Mouse (Mus musculus): ENCODE measurements at regions not wholly inside any gene's neighbourhood (a gene's known extent, or its start where the extent isn't known, plus 50 kb on each side); places are given as distances from the start of the nearest gene placed in this dataset.

GRCm38 (mm10) chr1:75693231-75693914 lies 147.3 kb downstream of the Slc4a3 start:
- no peak for DNase-seq

DNA sequence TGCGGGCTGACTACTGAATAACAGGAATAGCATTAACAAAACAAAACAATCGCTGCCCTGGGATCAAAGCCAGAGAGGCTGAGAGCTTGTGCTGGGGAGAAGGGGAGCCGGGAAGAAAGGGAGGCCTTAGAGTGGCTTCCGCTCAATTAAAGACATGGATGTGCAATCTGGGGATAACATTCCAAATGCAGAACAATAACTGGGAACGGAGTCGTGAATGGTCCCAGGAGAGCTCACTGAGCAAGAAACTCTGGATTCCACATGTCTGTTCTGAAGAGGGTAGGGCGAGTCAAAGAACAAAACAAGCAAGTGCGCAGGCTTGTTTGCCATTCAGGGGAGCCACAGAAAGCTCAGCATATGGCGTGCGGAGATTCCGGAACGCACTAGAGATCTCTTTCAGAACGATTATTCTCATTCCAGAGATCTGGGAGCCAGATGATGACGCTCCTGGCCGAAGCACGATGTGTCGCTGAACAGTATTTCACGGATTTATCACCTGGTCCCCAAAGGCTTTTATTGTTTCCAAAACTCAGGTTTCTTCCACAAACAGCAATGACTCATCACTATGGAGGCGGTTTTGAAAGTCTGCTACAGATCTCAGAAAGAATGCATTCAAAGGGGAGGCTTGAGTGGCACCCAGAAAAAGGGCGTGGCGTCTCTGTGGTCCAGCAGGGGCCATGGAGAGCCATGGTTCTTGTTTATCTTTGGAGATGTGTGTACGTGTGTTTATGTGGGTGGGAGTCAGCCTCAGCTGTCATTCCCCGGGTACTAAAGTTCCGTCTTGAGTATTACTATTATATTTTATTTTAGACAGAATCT lies 159.0 kb downstream of the Slc4a3 start:
- no peak for DNase-seq

DNA sequence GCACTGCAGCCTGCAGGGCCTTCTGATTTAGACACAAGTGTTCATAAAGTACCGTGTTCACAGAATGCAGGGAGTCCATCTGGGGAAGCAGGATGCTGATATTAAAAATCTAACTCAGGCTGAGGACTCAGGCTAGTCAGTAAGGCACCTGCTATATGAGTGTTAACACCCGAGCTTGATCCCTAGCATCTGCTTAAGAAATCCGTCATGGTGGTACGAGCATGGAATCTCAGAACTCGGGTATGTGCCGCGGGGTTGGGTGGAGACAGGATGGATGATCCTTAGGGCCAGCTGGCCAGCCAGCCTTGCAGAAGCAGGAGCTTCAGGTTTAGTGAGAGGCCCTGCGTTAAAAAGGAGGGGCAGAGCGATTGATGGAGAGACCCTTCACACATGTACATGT lies 160.1 kb downstream of the Slc4a3 start:
- DNase-seq: no peak

DNA sequence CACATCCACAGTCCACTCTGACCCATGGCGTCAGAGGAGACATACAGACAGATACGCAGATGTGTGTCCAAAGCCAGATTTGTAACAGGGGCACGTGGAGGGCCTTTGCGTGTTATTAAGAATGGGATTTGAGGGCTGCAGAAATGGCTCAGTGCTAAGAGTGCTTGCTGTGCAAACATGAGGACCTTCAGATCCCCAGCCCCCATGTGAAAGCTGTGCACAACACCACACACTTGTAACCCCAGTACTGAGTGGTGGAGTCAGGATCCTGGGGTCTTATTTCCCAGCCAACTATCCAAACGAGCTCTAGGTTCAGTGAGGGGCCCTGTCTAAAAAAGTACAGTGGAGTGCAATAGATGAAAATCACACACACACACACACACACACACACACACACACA lies 177.4 kb downstream of the Slc4a3 start:
- DNase-seq: no peak

DNA sequence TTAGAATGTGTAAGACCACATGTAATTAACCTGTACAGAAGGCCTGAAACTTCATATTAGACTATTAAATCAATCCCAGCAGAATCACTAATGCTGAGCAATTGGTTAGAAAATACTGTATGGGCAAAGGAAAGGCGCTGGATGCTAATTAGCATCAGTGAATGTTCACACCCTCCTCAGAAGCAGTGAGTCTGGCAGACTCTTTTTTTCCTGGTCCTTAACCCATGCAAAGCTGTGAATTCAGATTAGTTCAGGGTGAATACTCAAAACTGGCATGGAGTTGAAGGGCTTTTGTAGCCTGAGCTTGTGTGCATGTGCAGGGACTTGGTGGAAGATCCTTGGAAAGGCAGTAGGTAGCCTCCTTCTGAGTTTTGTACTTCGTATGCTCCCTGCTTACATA lies 179.3 kb downstream of the Slc4a3 start:
- DNase-seq: no peak

GRCm38 (mm10) chr1:75728859-75729258 lies 182.8 kb downstream of the Slc4a3 start:
- DNase-seq: no peak

DNA sequence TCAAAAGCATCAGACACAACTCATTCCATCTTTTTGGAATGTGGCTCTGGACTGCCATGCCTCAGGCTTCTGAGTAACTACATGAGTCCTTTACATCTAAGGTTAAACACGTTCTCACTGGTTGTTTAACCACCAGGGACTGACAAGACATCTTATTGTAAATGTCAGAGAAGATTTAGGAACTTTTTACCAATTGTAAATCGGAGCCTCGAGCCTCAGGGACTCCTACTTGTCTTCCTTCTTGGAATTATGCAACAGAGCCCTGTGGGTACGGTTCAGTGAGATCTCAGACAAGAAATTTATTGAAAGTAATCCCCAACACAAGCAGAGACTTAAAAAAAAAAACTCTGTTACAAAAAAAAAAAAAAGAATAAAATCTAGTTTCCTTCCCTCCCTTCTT lies 187.7 kb downstream of the Slc4a3 start:
- no peak for DNase-seq

- DNase-seq: no peak
These were observed 192.6 kb downstream of the Slc4a3 start for GRCm38 (mm10) chr1:75738651-75739050.

GRCm38 (mm10) chr1:75749665-75750221 lies 203.7 kb downstream of the Slc4a3 start:
- DNase-seq: no peak

DNA sequence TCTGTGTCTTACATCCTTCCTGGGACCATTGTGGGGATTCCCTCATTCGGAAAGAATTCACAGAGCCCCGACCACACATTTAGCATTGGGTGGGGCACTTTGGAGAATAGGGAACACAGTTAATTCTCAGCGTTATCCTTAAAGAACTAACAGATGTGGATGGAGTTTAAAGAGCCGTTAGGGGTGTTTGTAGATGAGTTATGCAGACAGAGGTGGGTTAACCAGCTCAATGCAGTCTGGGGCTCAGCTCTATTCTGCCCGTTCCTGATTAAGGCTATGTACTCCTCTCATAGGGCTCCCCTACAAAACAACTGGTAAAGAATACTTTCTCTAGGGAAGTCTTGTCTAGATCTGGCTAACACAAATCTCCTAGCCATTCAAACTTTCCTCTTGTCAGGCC lies 226.1 kb downstream of the Slc4a3 start:
- DNase-seq: no peak

- no peak for DNase-seq
These were observed 226.9 kb downstream of the Slc4a3 start for GRCm38 (mm10) chr1:75773014-75773413.

DNA sequence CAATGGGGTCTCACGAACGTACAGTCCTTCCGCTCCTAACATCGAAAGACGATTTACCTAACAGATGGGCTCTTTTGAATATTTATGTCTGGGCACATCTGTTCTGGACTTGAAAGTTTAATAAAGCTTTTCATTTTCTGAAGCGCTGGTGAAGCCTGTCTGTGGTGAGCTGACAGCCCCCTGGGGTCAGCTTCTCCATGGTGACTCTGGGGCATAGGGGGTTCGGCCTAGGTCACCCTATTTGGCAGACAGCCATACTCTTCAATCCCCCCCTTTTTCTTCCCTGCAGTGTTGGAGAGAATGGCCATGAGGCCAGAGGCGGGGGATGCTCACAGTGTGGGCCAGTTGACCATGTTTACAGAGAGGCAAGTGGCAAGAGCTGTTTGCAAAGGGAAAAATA lies 232.8 kb downstream of the Slc4a3 start:
- DNase-seq: no peak

GRCm38 (mm10) chr1:75783206-75783605 lies 237.1 kb downstream of the Slc4a3 start:
- no peak for DNase-seq

DNA sequence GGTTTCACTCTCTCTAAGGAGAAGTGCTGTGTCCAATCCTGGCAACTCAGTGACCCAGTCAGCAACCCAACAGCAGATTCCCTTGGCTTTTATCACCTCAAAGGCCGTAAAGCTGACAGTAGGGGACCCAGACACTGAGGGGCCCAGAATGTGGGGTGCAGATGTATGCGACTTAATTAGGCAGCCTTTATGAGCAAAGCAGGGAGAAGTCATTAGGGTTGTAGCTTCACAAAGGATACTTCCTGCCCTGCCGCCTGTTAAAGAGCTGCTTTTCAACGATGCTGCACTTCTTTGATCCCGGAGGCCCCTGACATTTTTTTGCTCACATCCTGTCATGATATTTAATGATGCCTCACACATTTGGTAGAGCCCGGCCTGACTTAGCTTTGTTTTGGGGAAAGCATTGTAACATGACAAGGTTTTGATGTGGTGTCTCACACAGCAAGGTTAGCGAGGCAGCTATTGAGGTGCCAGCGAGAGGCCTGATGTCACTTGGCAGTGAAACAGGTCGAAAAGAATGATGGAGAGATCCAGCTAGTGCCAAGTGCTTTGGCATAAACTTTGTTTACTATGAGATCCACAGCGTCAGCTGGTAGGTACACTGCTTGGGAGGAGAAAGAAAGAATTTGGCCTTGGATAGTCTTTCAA lies 240.2 kb downstream of the Slc4a3 start:
- peak; percentile 5 for DNase-seq

DNA sequence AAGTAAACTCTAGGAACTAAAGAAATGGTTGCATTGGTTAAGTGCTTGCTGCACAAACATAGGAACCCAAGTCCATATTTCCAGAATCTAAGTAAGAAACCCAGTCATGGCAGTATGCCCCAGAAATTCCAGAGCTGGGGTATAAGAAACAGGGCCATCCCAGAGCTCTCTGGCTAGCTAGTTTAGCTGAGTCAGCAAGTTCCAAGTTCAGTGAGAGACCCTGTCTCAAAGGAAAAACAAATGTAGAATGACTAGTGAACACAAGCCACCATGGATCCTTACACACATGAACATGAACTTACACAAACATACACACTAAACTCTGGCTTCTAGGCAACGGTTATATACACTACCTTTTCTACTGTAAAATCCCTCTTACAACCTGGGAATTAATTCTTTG lies 245.4 kb downstream of the Slc4a3 start:
- no peak for DNase-seq

GRCm38 (mm10) chr1:75797793-75798192 lies 251.7 kb downstream of the Slc4a3 start:
- DNase-seq: no peak

- DNase-seq: no peak
These were observed 252.5 kb downstream of the Slc4a3 start for GRCm38 (mm10) chr1:75798375-75799099.

DNA sequence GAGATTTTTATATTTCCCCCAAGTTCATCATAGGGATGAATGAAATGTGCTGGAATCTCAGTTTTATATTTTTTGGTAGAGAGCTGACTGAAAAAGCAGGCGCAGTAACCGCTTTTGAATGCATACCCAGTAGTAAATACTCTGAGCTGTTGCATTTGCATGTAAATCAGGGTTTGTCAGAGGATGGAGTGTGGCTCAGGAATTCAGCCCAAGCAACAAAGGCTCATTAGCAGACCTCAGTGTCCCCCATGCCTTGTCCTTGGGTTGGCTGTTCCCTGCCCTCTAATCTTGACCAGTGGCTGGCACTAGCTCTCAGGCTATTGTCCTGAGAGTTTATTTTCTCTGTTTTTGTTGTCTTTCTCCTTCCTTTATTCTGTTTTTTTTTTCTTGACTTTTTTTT lies 258.4 kb downstream of the Slc4a3 start:
- DNase-seq: no peak

DNA sequence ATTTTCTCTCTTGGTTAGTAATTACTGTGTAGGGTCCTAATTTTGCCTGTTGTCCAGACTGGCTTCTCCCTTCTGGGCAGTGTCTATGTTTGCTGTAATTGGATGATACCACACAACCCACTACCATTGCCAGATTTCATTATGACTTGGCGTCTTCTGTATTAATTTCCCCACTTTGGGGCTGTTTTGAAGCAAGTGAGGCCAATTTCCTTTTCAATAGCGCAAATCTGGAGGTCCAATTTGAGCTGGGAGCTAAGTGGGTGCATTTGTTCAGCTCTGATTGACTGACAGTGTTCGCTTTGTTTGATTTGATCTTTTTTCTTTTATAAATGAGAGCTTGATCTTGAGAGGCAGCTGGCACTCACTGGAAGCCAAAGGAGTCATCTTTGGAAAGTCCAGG lies 266.4 kb downstream of the Slc4a3 start:
- DNase-seq: no peak

GRCm38 (mm10) chr1:75826202-75826601 lies 280.1 kb downstream of the Slc4a3 start:
- DNase-seq: no peak

- no peak for DNase-seq
These were observed 287.2 kb downstream of the Slc4a3 start for GRCm38 (mm10) chr1:75833071-75833830.

- no peak for DNase-seq
These were observed 288.3 kb downstream of the Slc4a3 start for GRCm38 (mm10) chr1:75834361-75834760.

Data from adrenal gland, adult 8-10 months (tissue).